Mouse (Mus musculus) spleen, postnatal 0 days (tissue): ENCODE measurements around the gene Abtb1. TPM values are rescaled to one million over a fixed set of nuclear protein-coding genes. Genes with fewer than 3 reads are reported as not detected.

Experiments used
- polyA plus RNA-seq: library from polyadenylated mRNA; unstranded; fragments of >200 nt; fragmentation: Nextera tagmentation; extraction: Ambion mirVana; gene quantifications from 2 replicates; pipeline ENCODE4 v1.2.1, GENCODE M21; 2015

The Abtb1 gene
- 77.5 and 88.3 TPM in 2 replicates for polyA plus RNA-seq

GRCm38 (mm10) chr6:88841781-88842689 lies at the start of gene Abtb1:
TSS of gene Abtb1 (minus strand) at chr6:88841984.

GRCm38 (mm10) chr6:88874868-88875508 lies 33.2 kb upstream of the Abtb1 start, which contains the start of gene Podxl2:
TSS of gene Podxl2 (minus strand) at chr6:88875044.

Other genes starting within 250 kb of the Abtb1 start
- 1.3 and 2.4 TPM in 2 replicates for gene Kbtbd12, start 204.0 kb downstream of the Abtb1 start, polyA plus RNA-seq
- 105 and 111 TPM in 2 replicates for gene Mgll, start 117.6 kb downstream of the Abtb1 start, polyA plus RNA-seq
- gene Podxl2, start 33.1 kb upstream of the Abtb1 start, polyA plus RNA-seq: 11.8 and 20.1 TPM in 2 replicates
- 125 and 144 TPM in 2 replicates for gene Mcm2, start 56.8 kb upstream of the Abtb1 start, polyA plus RNA-seq
- gene Tpra1, start 60.3 kb upstream of the Abtb1 start, polyA plus RNA-seq: 56.3 and 61.7 TPM in 2 replicates